Mouse (Mus musculus) induced T-regulatory cell, adult 2 months (primary cell): ENCODE data around the gene Trdn.

Source experiments
- DNase-seq: peaks from one replicate; pipeline ENCODE4 v3.0.0-alpha.2; 2012; ENCODE audit warnings: low read depth

Trdn gene

DNA sequence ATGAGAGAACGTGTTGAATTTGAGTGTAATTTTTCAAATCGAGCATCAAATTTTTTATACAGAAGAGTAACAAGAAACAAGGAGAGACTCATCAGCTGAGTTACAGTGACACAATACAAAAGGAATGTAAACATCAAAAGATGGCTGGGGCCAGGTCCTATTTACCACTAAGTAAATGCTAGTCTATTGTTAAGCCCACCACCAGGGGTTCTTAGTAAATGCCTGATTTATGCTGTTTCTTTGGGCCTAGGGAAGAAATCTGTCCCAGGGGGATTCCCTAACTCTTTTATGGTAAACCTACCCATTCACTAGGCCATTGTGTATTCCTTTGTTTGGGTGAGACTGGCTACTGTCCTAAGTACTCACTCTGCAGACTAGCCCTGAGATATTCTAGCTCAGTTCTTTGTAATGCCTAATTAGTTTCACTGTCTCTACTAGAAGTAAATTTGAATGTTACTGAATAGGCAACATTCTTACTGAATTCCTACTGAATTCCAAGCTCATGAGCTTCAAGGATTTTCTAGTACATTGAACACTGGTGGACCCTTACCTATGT is 295.2 kb downstream of the Trdn start:
- no peak for DNase-seq
